Mouse (Mus musculus): ENCODE measurements around the gene Emc6.

DNA sequence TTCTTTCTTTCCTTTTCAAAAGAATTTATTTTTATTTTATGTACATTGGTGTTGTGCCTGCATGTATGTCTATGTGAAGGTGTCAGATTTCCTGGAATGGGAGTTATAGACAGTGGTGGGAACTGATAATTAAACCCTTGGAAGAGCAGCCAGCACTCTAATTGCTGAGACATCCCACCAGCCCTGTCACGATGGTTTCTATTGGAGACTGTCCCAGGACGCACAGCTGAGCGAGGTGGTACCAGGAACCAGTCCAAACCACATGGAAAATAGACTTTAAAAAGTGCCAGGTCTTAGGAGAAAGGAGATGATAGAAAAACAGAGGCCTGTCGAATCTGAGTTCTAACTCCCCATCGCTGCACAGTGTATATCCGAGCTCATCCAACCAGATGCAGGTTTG, 21.8 kb downstream of the Emc6 start:
- TF ChIP-seq CTCF (IDR thresholded peaks at IDR 0.05; ENCODE audit: low read depth) (no peak), EP300 (optimal IDR thresholded peaks at IDR 0.05) (no peak)
